Mouse (Mus musculus) WW6 (cell line): ENCODE measurements around the gene H2-M10.2.

Source experiments
- DNase-seq: peaks from one replicate; pipeline ENCODE4 v3.0.0-alpha.2; 2013; ENCODE audit warnings: low read depth, low spot score

H2-M10.2 gene

GRCm38 (mm10) chr17:36286390-36286789 lies at the start of gene H2-M10.2:
H2-M10.2 (minus strand) TSS chr17:36286490.
- no peak for DNase-seq

DNA sequence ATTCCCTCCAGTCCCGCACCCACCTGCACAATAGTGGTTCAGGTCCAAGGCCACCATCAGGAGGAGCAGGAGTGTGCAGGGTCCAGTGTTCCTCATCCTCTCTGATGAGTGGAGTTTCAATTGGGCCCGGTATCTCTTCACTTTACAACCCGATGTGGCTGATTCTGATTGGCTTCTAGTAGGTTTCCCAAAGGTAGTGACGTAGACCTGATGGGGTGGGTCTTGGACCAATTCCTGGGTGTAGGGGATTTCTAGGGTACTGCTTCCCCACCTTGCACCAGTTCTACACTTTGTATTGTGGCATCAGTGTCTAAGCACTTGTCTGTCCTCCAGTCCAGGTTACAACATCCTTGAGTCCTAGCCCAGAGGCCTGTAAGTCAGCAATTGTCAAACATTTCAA lies 39.8 kb upstream of the H2-M10.2 start, which contains the start of gene H2-M10.1:
Gene H2-M10.1 (minus strand): TSS at position 101 of the 400 bp plus-strand sequence.
- no peak for DNase-seq

DNA sequence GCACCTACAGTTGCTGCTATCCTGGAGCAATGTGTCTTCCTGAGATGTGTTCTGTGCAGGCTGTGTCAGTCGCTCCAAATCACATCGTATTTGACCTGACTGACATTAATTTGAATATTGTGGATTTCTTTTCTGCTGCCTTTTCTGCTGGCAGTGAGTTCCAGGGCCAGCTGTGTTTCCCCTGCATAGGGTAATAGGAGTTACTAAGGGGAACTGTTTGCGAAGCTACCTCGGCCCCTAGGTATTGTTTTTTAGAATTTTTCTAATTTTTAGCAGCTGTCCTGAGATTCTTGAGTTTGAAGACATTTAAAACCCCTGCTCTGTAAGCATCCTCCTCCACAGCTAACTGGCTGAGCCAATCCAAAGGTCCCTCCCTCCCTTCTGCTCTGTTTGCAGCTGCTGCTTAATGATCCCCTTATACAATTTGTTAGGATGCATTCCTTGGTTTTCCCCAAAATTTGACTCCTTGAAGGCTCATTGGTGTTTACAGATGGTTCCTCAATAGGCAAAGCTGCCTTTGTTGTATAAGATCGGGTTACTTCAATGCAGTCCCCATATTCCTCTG lies 29.5 kb upstream of the H2-M10.2 start:
- no peak for DNase-seq

DNA sequence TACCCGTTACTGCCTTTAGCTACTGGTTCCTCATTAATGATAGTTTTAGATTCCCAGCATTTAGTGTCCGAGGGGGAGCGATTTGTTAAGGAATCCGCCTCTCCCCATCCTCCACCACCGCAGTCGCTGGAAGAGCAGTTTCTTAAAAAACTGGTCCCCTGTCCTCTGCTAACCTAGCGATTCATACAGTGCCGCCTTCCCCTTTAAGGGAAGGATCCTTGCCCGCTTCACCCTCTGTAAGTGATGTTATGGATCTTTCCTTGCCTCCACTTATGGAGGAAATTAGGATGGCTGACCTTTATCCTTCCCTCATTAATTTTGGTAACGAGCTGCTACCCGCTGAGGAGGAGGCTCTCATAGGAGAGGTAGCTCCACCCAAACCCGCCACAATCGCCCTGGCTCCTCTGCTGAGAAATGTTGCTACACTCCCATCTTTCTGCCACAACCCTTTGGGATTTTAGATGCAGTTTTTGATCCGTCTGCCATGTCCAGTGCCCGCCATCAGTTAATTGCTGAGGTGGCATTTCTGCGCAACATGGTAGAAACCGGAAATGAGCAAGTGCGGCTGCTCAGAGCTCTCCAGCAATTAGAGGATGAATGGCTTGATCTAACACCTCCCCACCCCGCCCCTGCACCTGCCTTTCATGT lies 28.9 kb upstream of the H2-M10.2 start:
- no peak for DNase-seq

- no peak for DNase-seq
These were observed 28.2 kb upstream of the H2-M10.2 start for GRCm38 (mm10) chr17:36314511-36314910.

DNA sequence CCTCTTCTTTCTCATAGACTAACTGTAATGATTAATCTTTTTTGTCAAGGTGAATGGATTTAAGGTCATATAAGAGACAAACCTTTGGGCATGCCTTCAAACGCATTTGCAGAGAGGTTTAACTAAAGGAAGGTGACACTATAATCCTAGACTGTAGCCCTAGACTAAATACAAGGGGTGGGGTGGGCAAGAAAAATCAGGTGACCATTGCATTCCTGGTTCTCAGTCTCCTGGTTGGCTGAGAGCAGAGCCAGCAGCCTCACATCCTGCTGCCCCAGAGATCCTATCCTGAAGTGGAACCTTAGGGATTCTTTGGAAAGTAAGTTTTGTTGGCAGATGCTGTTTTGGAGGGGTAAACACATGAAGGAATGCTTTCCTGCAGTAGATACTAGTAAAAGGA lies 23.0 kb upstream of the H2-M10.2 start:
- no peak for DNase-seq

DNA sequence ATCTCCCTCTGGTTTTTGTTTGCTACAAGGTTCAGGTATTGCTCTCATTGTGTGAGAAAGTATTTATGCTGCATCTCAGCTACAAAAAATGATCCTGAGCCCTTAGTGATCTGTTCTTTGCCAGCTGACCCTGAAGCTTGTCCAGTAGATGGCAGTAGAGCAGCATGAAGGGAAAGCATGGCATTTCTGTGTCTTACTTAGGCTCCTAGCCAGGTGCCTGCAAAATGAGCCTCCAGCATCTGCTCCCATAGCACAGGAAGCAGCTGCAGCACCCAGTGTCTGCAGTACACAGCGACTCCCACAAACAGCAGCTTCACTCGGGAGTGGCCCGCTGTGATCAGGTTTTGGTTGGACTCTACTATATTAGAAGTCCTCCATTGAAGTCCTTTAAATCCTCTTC lies 22.6 kb upstream of the H2-M10.2 start:
- peak; percentile 60 for DNase-seq

DNA sequence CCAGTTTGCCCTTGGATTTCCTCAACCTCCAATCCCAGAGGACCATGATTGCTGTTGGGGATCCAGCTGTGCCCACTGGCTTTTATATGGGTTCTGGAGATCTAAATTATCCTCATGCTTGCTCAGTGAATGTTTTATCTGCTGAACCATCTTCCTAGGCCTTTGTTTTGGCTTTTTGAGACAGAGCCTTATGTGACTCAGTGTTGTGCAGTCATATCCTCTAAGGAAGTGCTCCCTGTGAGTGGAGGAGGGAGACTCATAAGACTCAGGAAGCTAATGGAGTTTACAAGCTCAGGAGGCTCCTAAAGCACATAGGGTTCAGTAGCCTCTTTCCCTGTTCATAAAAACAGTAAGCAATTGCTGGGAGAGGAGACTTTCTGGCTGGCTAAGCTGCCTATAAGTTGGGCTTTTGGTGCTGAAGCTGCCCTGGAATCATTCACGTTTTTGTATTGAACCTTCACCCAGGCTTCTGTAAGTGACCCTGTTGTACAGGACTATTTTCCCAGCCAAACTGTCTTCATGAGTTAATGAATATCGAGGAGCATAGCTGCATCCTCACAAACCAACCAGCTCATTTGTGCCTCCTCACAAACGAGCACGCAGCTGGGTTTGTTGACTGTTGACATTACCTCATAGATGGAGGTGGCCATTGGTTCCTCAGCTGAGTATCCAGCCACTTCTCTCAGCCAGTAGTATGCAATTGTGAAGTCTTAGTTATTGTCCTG lies 4.6 kb downstream of the H2-M10.2 start:
- no peak for DNase-seq

DNA sequence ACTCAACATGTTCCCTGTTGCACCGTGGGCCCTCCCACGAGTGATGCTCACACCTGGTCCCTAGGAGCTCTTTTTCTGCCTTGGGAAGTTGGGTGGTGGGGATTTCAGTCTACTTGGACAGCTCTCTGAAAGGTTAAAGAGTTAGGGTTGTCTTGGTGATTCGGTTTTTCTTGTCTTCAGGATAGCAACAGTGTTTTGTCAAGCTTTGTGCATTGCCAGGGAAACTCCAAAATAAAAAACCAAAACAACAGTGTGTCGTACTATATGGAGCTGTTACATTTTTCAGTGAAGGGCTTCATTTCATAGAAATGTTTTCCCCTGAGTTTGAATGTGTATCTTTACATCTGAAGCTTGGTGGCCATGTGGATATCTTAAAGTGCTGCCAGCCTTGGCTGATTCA lies 11.5 kb downstream of the H2-M10.2 start:
- DNase-seq: no peak

GRCm38 (mm10) chr17:36273796-36274195 lies 12.5 kb downstream of the H2-M10.2 start:
- no peak for DNase-seq

GRCm38 (mm10) chr17:36272643-36273366 lies 13.5 kb downstream of the H2-M10.2 start:
- DNase-seq: no peak

DNA sequence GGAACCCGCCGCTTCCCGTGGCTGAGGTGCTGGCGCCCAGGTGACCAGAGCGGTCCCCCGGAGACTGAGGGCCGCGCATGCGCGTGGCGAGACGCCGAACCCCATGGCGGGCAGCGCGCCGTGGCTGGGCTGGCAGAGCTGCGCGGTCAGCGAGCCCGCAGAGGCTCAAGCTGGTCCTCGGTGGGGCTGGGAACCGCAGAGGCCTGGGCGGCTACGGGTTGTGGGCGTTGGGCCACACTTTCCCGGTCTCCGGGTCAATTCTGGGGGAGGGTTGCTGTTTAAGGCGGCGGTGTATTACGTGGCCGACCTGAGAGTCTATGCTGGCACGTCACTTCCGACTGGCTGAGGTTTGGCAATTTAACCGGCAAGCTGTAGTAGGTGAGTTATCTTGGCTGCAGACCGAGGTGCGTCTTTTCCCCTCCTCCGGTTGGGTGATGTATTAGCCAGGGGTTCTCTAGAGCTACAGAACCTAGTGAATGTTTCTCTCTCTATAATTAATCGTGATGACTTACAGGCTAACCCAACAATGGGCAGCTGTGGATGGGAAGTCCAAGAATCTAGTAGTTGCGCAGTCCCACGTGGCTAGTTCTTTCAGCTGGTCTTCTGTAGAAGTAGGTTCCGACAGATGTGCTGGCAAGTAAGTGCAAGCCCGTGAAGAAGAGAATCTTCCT lies 14.6 kb downstream of the H2-M10.2 start, which contains the start of gene Trim39:
Gene Trim39 (minus strand): TSS at position 662 of the 671 bp plus-strand sequence.
- DNase-seq: no peak

GRCm38 (mm10) chr17:36270956-36271585 lies 15.2 kb downstream of the H2-M10.2 start:
- no peak for DNase-seq

DNA sequence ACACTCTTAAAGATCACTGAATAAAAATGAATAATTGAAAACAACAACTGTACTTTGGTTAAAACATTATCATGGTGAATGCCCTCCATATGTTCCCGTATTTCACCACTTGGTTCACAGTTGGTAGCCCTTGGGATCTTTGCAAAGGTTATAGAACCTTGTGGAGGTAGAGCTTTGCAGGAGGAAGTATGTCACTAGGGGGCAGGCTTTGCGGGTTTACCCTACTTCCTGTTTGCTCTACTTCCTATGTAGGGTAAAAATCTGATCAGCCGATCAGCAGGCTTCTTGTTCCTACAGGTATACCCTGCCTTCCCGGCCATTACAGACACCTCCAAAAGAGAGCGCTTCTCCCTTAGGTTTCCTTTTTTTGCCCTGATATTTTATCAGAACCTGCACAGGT lies 20.5 kb downstream of the H2-M10.2 start:
- DNase-seq: no peak

DNA sequence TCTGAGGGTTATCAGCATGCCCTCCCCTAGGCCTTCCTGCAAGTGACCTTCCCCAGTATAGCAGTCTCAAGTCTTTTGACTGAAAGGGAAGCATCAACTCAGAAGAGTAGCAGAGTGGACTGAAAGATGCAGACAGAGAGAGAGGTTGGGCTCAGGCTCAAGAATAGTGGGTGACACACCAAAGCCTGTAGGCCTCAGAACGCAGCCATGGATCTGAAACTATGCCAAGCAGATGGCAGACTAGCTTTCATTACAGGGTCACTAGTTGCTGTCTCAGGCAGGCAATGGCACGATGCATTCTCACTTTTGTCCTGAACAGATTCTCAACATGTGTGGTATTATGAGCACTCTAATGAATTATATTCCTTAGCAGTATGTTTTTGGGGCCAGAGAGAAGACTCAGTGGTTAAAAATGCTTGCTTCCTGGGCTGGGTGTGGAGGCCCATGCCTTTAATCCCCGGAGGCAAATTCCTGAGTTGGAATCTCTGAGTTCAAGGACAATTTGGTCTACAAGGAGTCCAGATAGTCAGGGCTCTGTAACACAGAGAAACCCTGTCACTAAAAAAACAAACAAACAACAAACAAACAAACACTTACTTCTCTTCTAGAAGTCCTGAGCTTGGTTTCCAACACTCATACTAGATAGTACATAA lies 21.9 kb downstream of the H2-M10.2 start:
- DNase-seq: no peak

DNA sequence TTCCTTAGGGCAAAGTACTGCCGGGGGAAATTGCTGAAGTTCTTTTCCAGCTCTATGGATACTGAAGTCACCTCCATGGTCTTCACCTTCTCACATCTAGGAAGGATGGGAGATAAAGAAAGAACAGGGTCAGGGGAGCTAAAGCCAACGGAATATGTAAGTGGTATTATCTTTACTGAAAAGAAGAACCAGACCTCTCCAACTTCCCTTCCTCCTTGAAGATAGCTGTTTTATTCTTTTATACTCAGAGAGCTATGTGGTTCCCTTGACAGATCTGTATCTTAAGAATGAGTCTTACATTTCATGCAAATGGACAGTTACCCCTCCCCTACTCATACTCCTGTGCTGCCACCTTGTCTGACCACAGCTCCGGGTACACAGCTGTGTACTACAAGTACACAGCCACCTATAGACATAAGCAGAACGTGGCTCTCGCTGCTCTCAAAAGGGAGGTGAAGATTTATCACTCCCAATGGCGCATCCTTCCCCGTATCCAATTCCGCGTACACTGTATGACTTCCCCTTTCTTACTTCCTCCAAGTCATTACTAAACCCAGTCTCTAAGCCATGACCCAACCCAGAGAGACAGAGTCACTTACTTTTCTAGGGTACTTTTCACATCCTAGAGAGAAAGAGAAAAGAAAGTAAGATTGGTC lies 24.7 kb downstream of the H2-M10.2 start:
- DNase-seq: no peak

GRCm38 (mm10) chr17:36257969-36258368 lies 28.3 kb downstream of the H2-M10.2 start, which contains the start of gene Rpp21:
Rpp21 (minus strand) TSS chr17:36258069.
- DNase-seq: no peak

DNA sequence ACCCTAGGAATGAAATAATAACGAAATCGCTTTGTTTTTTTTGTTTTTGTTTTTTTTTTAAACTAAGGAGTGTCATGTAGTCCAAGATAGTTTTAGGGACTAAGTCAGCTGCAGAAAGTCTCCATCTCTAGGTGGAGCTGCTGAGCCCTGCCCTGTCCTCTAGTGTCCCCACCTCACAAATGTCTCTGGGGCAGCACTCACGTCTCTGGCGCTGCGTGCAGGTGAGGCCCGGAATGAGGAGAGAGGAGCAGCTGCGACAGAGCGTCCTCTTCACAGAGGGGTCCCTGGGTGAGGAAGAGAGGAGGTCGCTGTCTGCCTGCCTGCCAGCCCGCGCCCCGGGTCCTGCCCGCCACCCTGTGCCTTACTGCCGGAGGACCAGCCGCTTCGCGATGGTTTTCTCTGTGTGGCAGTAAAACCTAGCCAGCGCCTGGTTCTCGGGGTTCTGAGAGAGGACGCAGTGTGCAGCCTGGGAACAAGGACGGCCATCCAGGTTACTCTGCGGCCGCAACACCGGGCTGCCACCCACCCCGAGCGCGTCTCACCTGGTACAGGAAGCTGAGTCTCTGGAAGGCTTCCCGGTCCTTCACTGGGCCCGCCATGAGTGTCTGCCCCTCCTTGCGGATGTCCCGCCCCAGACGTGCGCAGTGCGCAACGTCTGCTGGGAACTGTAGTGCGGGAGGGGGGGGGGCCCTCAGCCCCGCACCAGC lies 28.9 kb downstream of the H2-M10.2 start:
- DNase-seq: no peak

- no peak for DNase-seq
These were observed 33.1 kb downstream of the H2-M10.2 start for GRCm38 (mm10) chr17:36253087-36253600.
